Comparison of ENCODE assay signal across 8 mouse cellular contexts in the genomic region with DNA sequence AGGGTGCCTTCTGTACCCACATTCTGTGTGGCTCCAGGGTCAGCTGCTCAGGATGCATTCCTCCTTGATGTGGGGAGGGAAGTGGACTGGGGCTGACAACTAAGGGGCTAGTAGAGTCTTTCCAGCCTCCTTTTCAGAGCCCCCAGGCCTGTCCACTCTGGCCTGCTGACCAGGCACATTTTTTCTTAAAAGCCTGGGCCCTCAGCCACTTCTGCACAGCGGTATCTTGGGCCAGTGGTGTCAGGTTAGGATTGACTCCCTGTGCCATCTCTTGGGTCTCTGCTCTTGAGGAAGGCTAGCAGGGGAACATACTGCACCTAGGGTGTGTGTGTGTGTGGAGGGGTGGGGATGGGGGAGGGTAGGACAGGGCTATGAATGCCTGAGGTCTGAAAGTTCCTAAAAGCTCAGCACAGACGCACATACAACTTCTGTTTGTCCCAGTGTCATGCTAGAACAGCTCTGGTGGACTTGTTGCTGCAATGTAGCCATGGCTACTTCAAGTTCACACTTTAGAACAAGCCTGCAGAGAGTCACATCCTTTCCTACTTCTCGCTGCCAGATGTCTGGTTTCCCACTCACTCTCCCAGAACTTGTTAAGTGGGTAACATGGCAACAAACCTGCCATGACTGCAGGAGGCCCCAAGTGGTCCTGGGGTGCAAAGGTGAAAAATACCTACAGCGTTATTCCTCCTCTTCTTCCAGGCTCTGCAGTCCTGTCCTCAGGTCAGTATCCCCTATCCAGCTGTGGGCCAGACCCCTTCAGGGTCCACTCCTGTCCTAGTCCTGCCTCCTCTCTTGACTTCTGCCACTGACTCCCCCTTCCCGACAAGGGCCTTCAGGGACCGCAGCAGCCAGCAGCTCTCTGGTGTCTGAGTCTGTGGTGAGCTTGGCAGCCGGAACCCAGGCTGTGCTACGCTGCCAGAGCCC. TPM values are rescaled to one million over a fixed set of nuclear protein-coding genes. Genes with fewer than 3 reads are reported as not detected.
DNase-seq lines count a peak whose midpoint lies in the region; ATAC-seq and TF ChIP-seq lines count a peak whose summit lies in the region.

No protein-coding gene starts in this region.

- ATAC-seq in hindbrain, embryonic 16.5 days: no peak
- no peak for ATAC-seq in midbrain, embryonic 14.5 days (ENCODE audit: low FRiP score, low TSS enrichment)

- no peaks in the 10 kb centered on the region for H3K27me3 ChIP-seq in testis, adult 2 months (ENCODE audit: control insufficient read depth, insufficient read depth, low read length)
- no peaks in the 10 kb centered on the region for H3K27me3 ChIP-seq in hindbrain, embryonic 16.5 days (replicated peaks; ENCODE audit: control insufficient read depth, insufficient read depth, low read length)
- H3K27me3 ChIP-seq in midbrain, embryonic 14.5 days (ENCODE audit: control insufficient read depth, insufficient read depth, low read length): no peaks in the 10 kb centered on the region; the same call in none of the 2 replicates

- 9% methylated on average over 8 of the region's 8 CpGs for WGBS in hindbrain, embryonic 16.5 days
- WGBS in midbrain, embryonic 14.5 days: 8% methylated on average over 8 of the region's 8 CpGs

- no peak for TF ChIP-seq POLR2A in testis, adult 2 months (IDR thresholded peaks at IDR 0.05; ENCODE audit: control insufficient read depth, low read depth, low read length)

- TF ChIP-seq CTCF in testis, adult 2 months (IDR thresholded peaks at IDR 0.05; ENCODE audit: control insufficient read depth, insufficient read depth, insufficient replicate concordance, low read depth, low read length): no peak

- peak overlapping the region; percentile 65 for H3K4me2 ChIP-seq in hindbrain, embryonic 16.5 days (ENCODE audit: low read length)
- peak overlapping the region; percentile 49 for H3K4me2 ChIP-seq in midbrain, embryonic 14.5 days (ENCODE audit: low read length)

- peak overlapping the region; percentile 58 for H3K4me3 ChIP-seq in testis, adult 2 months (ENCODE audit: control insufficient read depth, low read depth, low read length)
- peak overlapping the region; percentile 37 for H3K4me3 ChIP-seq in hindbrain, embryonic 16.5 days (ENCODE audit: low read length)
- peak overlapping the region; percentile 24 for H3K4me3 ChIP-seq in midbrain, embryonic 14.5 days (replicated peaks; ENCODE audit: low read depth, low read length)

- H3K36me3 ChIP-seq in testis, adult 2 months (ENCODE audit: control insufficient read depth, insufficient read depth, low read length): no peaks in the 10 kb centered on the region; the same call in 1 of the 2 replicates
- H3K36me3 ChIP-seq in hindbrain, embryonic 16.5 days (ENCODE audit: control insufficient read depth, insufficient read depth, low read length): no peaks in the 10 kb centered on the region
- no peaks in the 10 kb centered on the region for H3K36me3 ChIP-seq in midbrain, embryonic 14.5 days (ENCODE audit: control insufficient read depth, insufficient read depth, low read length)

- no peaks in the 10 kb centered on the region for H3K9me3 ChIP-seq in hindbrain, embryonic 16.5 days (ENCODE audit: control insufficient read depth, low read length)
- H3K9me3 ChIP-seq in midbrain, embryonic 14.5 days (ENCODE audit: control insufficient read depth, low read length): no peaks in the 10 kb centered on the region

- peaks cover 22% of the 10 kb centered on the region for H3K4me1 ChIP-seq in testis, adult 2 months (ENCODE audit: control insufficient read depth, insufficient read depth, low read length)
- H3K4me1 ChIP-seq in hindbrain, embryonic 16.5 days (ENCODE audit: control insufficient read depth, insufficient read depth, low read depth, low read length): peaks cover 9% of the 10 kb centered on the region; the same call in 1 of the 2 replicates
- peaks cover 10% of the 10 kb centered on the region; the same call in 1 of the 2 replicates for H3K4me1 ChIP-seq in midbrain, embryonic 14.5 days (ENCODE audit: control insufficient read depth, insufficient read depth, low read length)

- H3K9ac ChIP-seq in hindbrain, embryonic 16.5 days (ENCODE audit: low read depth, low read length): peak overlapping the region; percentile 61
- H3K9ac ChIP-seq in midbrain, embryonic 14.5 days (replicated peaks; ENCODE audit: low read length): peak overlapping the region; percentile 26; the same call in 1 of the 2 replicates

- H3K27ac ChIP-seq in testis, adult 2 months (ENCODE audit: control insufficient read depth, insufficient read depth, low read depth, low read length): peak overlapping the region; percentile 64
- 0 out of 2 replicates have a peak overlapping the region, but pooled peaks have one; percentile 13 for H3K27ac ChIP-seq in hindbrain, embryonic 16.5 days (ENCODE audit: low read depth, low read length)
- no peak overlapping the region for H3K27ac ChIP-seq in midbrain, embryonic 14.5 days (replicated peaks; ENCODE audit: low read depth, low read length)

- DNase-seq in embryo, embryonic 10 days (ENCODE audit: low spot score): peak; percentile 12
- DNase-seq in embryo, embryonic 9.5 days (ENCODE audit: extremely low spot score): no peak
- no peak for DNase-seq in testis, postnatal 10 days (ENCODE audit: low spot score)
- no peak for DNase-seq in midbrain, embryonic 14.5 days
- no peak for DNase-seq in frontal cortex, adult 2 months (ENCODE audit: extremely low spot score in 1 of 2, low spot score in 1 of 2)
- DNase-seq in B cell, adult 2 months: no peak

RNA-seq across cellular contexts. Expression of a gene that starts 0.9 kb away (rescaled TPM):
- 114 and 149 TPM in 2 replicates for polyA plus RNA-seq in testis, adult 2 months (2012; rRNA removed)
- 35.7 and 36.5 TPM in 2 replicates for polyA plus RNA-seq in hindbrain, embryonic 16.5 days (2015; fragmentation: Nextera tagmentation; extraction: Ambion mirVana)
- polyA plus RNA-seq in midbrain, embryonic 14.5 days (2014; fragmentation: Nextera tagmentation; extraction: Ambion mirVana): 6.0 and 17.5 TPM in 2 replicates
- 19.0 and 19.3 TPM in 2 replicates for polyA plus RNA-seq in frontal cortex, adult 2 months (2012; rRNA removed)

RNA-seq across cellular contexts. Expression of a gene that starts 6.9 kb away (rescaled TPM):
- polyA plus RNA-seq in testis, adult 2 months (2012; rRNA removed): 132 and 135 TPM in 2 replicates
- 10.2 and 10.7 TPM in 2 replicates for polyA plus RNA-seq in hindbrain, embryonic 16.5 days (2015; fragmentation: Nextera tagmentation; extraction: Ambion mirVana)
- 15.3 and 18.0 TPM in 2 replicates for polyA plus RNA-seq in midbrain, embryonic 14.5 days (2014; fragmentation: Nextera tagmentation; extraction: Ambion mirVana)
- 129 and 134 TPM in 2 replicates for polyA plus RNA-seq in frontal cortex, adult 2 months (2012; rRNA removed)

RNA-seq across cellular contexts. Expression of a gene that starts 9.3 kb away (rescaled TPM):
- polyA plus RNA-seq in testis, adult 2 months (2012; rRNA removed): 108 and 116 TPM in 2 replicates
- 133 and 143 TPM in 2 replicates for polyA plus RNA-seq in hindbrain, embryonic 16.5 days (2015; fragmentation: Nextera tagmentation; extraction: Ambion mirVana)
- polyA plus RNA-seq in midbrain, embryonic 14.5 days (2014; fragmentation: Nextera tagmentation; extraction: Ambion mirVana): 118 and 129 TPM in 2 replicates
- polyA plus RNA-seq in frontal cortex, adult 2 months (2012; rRNA removed): 126 and 131 TPM in 2 replicates

RNA-seq across cellular contexts. Expression of a gene that starts 22.8 kb away (rescaled TPM):
- 1.9 and 2.3 TPM in 2 replicates for polyA plus RNA-seq in testis, adult 2 months (2012; rRNA removed)
- 0.29 and 0.40 TPM in 2 replicates for polyA plus RNA-seq in hindbrain, embryonic 16.5 days (2015; fragmentation: Nextera tagmentation; extraction: Ambion mirVana)
- polyA plus RNA-seq in midbrain, embryonic 14.5 days (2014; fragmentation: Nextera tagmentation; extraction: Ambion mirVana): 0.31 and 0.57 TPM in 2 replicates
- polyA plus RNA-seq in frontal cortex, adult 2 months (2012; rRNA removed): 0.36 and 0.38 TPM in 2 replicates

RNA-seq across cellular contexts. Expression of a gene that starts 28.1 kb away (rescaled TPM):
- 35.4 and 38.4 TPM in 2 replicates for polyA plus RNA-seq in testis, adult 2 months (2012; rRNA removed)
- 118 and 132 TPM in 2 replicates for polyA plus RNA-seq in hindbrain, embryonic 16.5 days (2015; fragmentation: Nextera tagmentation; extraction: Ambion mirVana)
- polyA plus RNA-seq in midbrain, embryonic 14.5 days (2014; fragmentation: Nextera tagmentation; extraction: Ambion mirVana): 134 and 162 TPM in 2 replicates
- 127 and 144 TPM in 2 replicates for polyA plus RNA-seq in frontal cortex, adult 2 months (2012; rRNA removed)
